Mouse (Mus musculus): ENCODE data around the gene Amotl2. TPM values are rescaled to one million over a fixed set of nuclear protein-coding genes. Genes with fewer than 3 reads are reported as not detected.
A peak's percentile ranks its signal among the peaks of the same experiment; 100 is the strongest.
"Not testable (repeated sequence)": the region's sequence is repeated elsewhere in the genome, so short reads cannot be mapped to it uniquely, and the experiment has no call there.

Gene Amotl2
- polyA plus RNA-seq, 1 experiment from 2014 or later: 40.1 TPM

GRCm38 (mm10) chr9:102756352-102756751 is 39.9 kb downstream of the Amotl2 start:
- 54% methylated on average over 14 of the region's 14 CpGs for WGBS
- Histone ChIP-seq H3K4me1 (replicated peaks; ENCODE audit: control insufficient read depth, insufficient read depth, low read length) (peaks cover 27% of the 10 kb centered on the region), H3K4me3 (ENCODE audit: low read length) (no peak overlapping the region), H3K9me3 (ENCODE audit: control insufficient read depth, low read length) (no peaks in the 10 kb centered on the region), H3K9ac (ENCODE audit: low read length) (no peak overlapping the region), H3K27me3 (ENCODE audit: control insufficient read depth, insufficient read depth, low read depth, low read length) (no peaks in the 10 kb centered on the region), H3K4me2 (ENCODE audit: low read depth, low read length) (no peak overlapping the region), H3K27ac (ENCODE audit: low read length) (no peak overlapping the region), H3K36me3 (ENCODE audit: control insufficient read depth, insufficient read depth, low read length) (no peaks in the 10 kb centered on the region)
- no peak for ATAC-seq (ENCODE audit: low read depth)

GRCm38 (mm10) chr9:102758851-102759250 is 42.4 kb downstream of the Amotl2 start:
- 18% methylated on average over 1 of the region's 1 CpGs for WGBS
- no peak overlapping the region for H3K9ac ChIP-seq (ENCODE audit: low read length)

GRCm38 (mm10) chr9:102759581-102760001 is 43.1 kb downstream of the Amotl2 start:
- 0 out of 2 replicates have a peak, but pooled peaks have one; percentile 37 for ATAC-seq (ENCODE audit: low read depth)
- peaks cover 39% of the 10 kb centered on the region for H3K4me1 ChIP-seq (replicated peaks; ENCODE audit: control insufficient read depth, insufficient read depth, low read length)
- no peak overlapping the region for H3K9ac ChIP-seq (ENCODE audit: low read length)
- H3K4me3 ChIP-seq (ENCODE audit: low read length): no peak overlapping the region
- no peaks in the 10 kb centered on the region for H3K9me3 ChIP-seq (ENCODE audit: control insufficient read depth, low read length)
- H3K4me2 ChIP-seq (ENCODE audit: low read depth, low read length): no peak overlapping the region
- WGBS: 31% methylated on average over 5 of the region's 5 CpGs
- H3K36me3 ChIP-seq (ENCODE audit: control insufficient read depth, insufficient read depth, low read length): no peaks in the 10 kb centered on the region
- H3K27me3 ChIP-seq (ENCODE audit: control insufficient read depth, insufficient read depth, low read depth, low read length): no peaks in the 10 kb centered on the region
- peak overlapping the region; percentile 74 for H3K27ac ChIP-seq (ENCODE audit: low read length)

More at GRCm38 (mm10) chr9:102758851-102759250, 42.4 kb downstream of the Amotl2 start:
- Histone ChIP-seq H3K4me1 (replicated peaks; ENCODE audit: control insufficient read depth, insufficient read depth, low read length) (peaks cover 39% of the 10 kb centered on the region), H3K9me3 (ENCODE audit: control insufficient read depth, low read length) (no peaks in the 10 kb centered on the region), H3K4me2 (ENCODE audit: low read depth, low read length) (no peak overlapping the region), H3K27ac (ENCODE audit: low read length) (peak overlapping the region; percentile 74), H3K4me3 (ENCODE audit: low read length) (no peak overlapping the region), H3K27me3 (ENCODE audit: control insufficient read depth, insufficient read depth, low read depth, low read length) (no peaks in the 10 kb centered on the region), H3K36me3 (ENCODE audit: control insufficient read depth, insufficient read depth, low read length) (no peaks in the 10 kb centered on the region)
- peak; percentile 45 for ATAC-seq (ENCODE audit: low read depth)

DNA sequence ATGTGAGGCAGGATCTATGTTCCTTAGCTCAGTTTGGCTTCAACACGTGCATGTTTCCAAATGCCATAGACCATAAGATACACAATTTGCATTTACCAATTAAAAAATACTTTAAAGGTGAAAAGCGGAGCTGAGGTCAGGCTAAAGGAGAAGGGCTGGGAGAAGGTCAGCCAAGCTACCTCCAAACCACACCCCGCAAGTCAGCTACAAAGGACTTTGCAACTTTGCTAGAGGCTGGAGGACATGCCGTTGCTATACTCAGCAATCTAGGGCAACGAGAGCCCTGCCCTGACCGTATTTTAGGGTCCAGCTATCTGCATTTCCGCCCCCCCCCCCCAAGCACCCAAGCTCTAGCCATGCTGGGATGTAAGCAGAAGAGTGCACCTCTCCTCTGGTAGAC is 45.1 kb downstream of the Amotl2 start:
- no peak for ATAC-seq (ENCODE audit: low read depth)
- Histone ChIP-seq H3K36me3 (ENCODE audit: control insufficient read depth, insufficient read depth, low read length) (no peaks in the 10 kb centered on the region), H3K9ac (ENCODE audit: low read length) (no peak overlapping the region), H3K4me3 (ENCODE audit: low read length) (no peak overlapping the region), H3K9me3 (ENCODE audit: control insufficient read depth, low read length) (no peaks in the 10 kb centered on the region), H3K4me1 (replicated peaks; ENCODE audit: control insufficient read depth, insufficient read depth, low read length) (peaks cover 26% of the 10 kb centered on the region), H3K27me3 (ENCODE audit: control insufficient read depth, insufficient read depth, low read depth, low read length) (no peaks in the 10 kb centered on the region), H3K4me2 (ENCODE audit: low read depth, low read length) (no peak overlapping the region), H3K27ac (ENCODE audit: low read length) (no peak overlapping the region)
- WGBS: 85% methylated on average over 7 of the region's 7 CpGs

GRCm38 (mm10) chr9:102762836-102763235 is 46.4 kb downstream of the Amotl2 start:
- peaks cover 33% of the 10 kb centered on the region for H3K4me1 ChIP-seq (replicated peaks; ENCODE audit: control insufficient read depth, insufficient read depth, low read length)
- 33% methylated on average over 3 of the region's 3 CpGs for WGBS
- no peak overlapping the region for H3K4me3 ChIP-seq (ENCODE audit: low read length)
- H3K9me3 ChIP-seq (ENCODE audit: control insufficient read depth, low read length): no peaks in the 10 kb centered on the region
- H3K9ac ChIP-seq (ENCODE audit: low read length): no peak overlapping the region
- no peak overlapping the region for H3K4me2 ChIP-seq (ENCODE audit: low read depth, low read length)
- H3K36me3 ChIP-seq (ENCODE audit: control insufficient read depth, insufficient read depth, low read length): no peaks in the 10 kb centered on the region
- no peak overlapping the region for H3K27ac ChIP-seq (ENCODE audit: low read length)
- ATAC-seq (ENCODE audit: low read depth): no peak
- no peaks in the 10 kb centered on the region for H3K27me3 ChIP-seq (ENCODE audit: control insufficient read depth, insufficient read depth, low read depth, low read length)

GRCm38 (mm10) chr9:102763520-102763919 is 47.0 kb downstream of the Amotl2 start:
- Histone ChIP-seq H3K27me3 (ENCODE audit: control insufficient read depth, insufficient read depth, low read depth, low read length) (no peaks in the 10 kb centered on the region), H3K9me3 (ENCODE audit: control insufficient read depth, low read length) (no peaks in the 10 kb centered on the region), H3K4me2 (ENCODE audit: low read depth, low read length) (no peak overlapping the region), H3K9ac (ENCODE audit: low read length) (no peak overlapping the region), H3K4me1 (replicated peaks; ENCODE audit: control insufficient read depth, insufficient read depth, low read length) (peaks cover 31% of the 10 kb centered on the region), H3K4me3 (ENCODE audit: low read length) (no peak overlapping the region), H3K36me3 (ENCODE audit: control insufficient read depth, insufficient read depth, low read length) (no peaks in the 10 kb centered on the region), H3K27ac (ENCODE audit: low read length) (no peak overlapping the region)
- 0 out of 2 replicates have a peak, but pooled peaks have one; percentile 27 for ATAC-seq (ENCODE audit: low read depth)
- 50% methylated on average over 8 of the region's 8 CpGs for WGBS

DNA sequence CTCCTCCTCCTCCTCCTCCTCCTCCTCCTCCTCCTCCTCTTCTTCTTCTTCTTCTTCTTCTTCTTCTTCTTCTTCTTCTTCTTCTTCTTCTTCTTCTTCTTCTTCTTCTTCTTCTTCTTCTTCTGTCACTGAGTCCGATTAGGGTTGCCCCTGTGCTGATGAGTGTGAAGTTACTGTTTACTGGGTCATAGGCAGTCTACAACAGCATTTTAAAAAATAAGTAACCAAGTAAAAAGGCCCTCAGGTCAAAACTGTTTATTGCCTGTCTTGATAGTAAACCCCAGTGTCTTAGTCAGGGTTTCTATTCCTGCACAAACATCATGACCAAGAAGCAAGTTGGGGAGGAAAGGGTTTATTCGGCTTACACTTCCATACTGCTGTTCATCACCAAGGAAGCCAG is 48.1 kb downstream of the Amotl2 start:
- H3K27me3 ChIP-seq (ENCODE audit: control insufficient read depth, insufficient read depth, low read depth, low read length); H3K9me3 ChIP-seq (ENCODE audit: control insufficient read depth, low read length); H3K4me2 ChIP-seq (ENCODE audit: low read depth, low read length); H3K9ac ChIP-seq (ENCODE audit: low read length); H3K4me3 ChIP-seq (ENCODE audit: low read length); ATAC-seq (ENCODE audit: low read depth); H3K36me3 ChIP-seq (ENCODE audit: control insufficient read depth, insufficient read depth, low read length); H3K27ac ChIP-seq (ENCODE audit: low read length): not testable (repeated sequence)
- WGBS: 90% methylated on average over 2 of the region's 2 CpGs
- peaks cover 28% of the 10 kb centered on the region for H3K4me1 ChIP-seq (replicated peaks; ENCODE audit: control insufficient read depth, insufficient read depth, low read length)

- ATAC-seq (ENCODE audit: low read depth): peak; percentile 82
- peak overlapping the region; percentile 87 for H3K27ac ChIP-seq (ENCODE audit: low read length)
- H3K9me3 ChIP-seq (ENCODE audit: control insufficient read depth, low read length): no peaks in the 10 kb centered on the region
- 65% methylated on average over 3 of the region's 3 CpGs for WGBS
- no peak overlapping the region for H3K4me2 ChIP-seq (ENCODE audit: low read depth, low read length)
- no peak overlapping the region for H3K4me3 ChIP-seq (ENCODE audit: low read length)
- H3K27me3 ChIP-seq (ENCODE audit: control insufficient read depth, insufficient read depth, low read depth, low read length): no peaks in the 10 kb centered on the region
- H3K36me3 ChIP-seq (ENCODE audit: control insufficient read depth, insufficient read depth, low read length): no peaks in the 10 kb centered on the region
- H3K4me1 ChIP-seq (replicated peaks; ENCODE audit: control insufficient read depth, insufficient read depth, low read length): peaks cover 25% of the 10 kb centered on the region
- peak overlapping the region; percentile 25; the same call in 1 of the 2 replicates for H3K9ac ChIP-seq (ENCODE audit: low read length)
These were observed 50.3 kb downstream of the Amotl2 start for GRCm38 (mm10) chr9:102766741-102767140.

GRCm38 (mm10) chr9:102769257-102769656 is 52.8 kb downstream of the Amotl2 start:
- H3K4me1 ChIP-seq (replicated peaks; ENCODE audit: control insufficient read depth, insufficient read depth, low read length): peaks cover 14% of the 10 kb centered on the region
- H3K36me3 ChIP-seq (ENCODE audit: control insufficient read depth, insufficient read depth, low read length): no peaks in the 10 kb centered on the region
- H3K9me3 ChIP-seq (ENCODE audit: control insufficient read depth, low read length): no peaks in the 10 kb centered on the region
- no peak overlapping the region for H3K27ac ChIP-seq (ENCODE audit: low read length)
- no peak for ATAC-seq (ENCODE audit: low read depth)
- no peaks in the 10 kb centered on the region for H3K27me3 ChIP-seq (ENCODE audit: control insufficient read depth, insufficient read depth, low read depth, low read length)
- WGBS: 47% methylated on average over 3 of the region's 3 CpGs
- H3K4me3 ChIP-seq (ENCODE audit: low read length): no peak overlapping the region
- no peak overlapping the region for H3K9ac ChIP-seq (ENCODE audit: low read length)
- no peak overlapping the region for H3K4me2 ChIP-seq (ENCODE audit: low read depth, low read length)

DNA sequence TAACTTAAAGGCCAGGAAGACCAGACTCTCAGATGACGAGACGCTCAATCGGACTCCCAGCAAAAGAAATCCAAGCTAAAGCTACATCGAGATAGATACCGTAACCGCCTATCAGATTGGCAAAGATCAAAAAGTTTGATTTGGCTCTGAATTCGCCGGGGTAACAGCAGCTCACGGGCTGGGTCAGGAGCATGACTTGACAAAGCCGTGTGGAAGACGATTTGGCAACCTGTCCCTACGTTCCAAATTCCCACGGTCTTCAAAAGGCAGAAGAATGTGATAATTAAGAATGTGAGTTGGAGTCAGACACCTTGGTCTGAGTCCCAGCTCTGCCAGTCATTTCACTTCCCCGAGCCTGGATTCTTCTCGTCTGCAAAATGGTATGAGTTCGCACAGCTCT is 53.7 kb downstream of the Amotl2 start:
- no peak for ATAC-seq (ENCODE audit: low read depth)
- peaks cover 14% of the 10 kb centered on the region for H3K4me1 ChIP-seq (replicated peaks; ENCODE audit: control insufficient read depth, insufficient read depth, low read length)

More for the DNA sequence above, 53.7 kb downstream of the Amotl2 start:
- H3K36me3 ChIP-seq (ENCODE audit: control insufficient read depth, insufficient read depth, low read length): no peaks in the 10 kb centered on the region
- H3K9me3 ChIP-seq (ENCODE audit: control insufficient read depth, low read length): no peaks in the 10 kb centered on the region
- H3K27ac ChIP-seq (ENCODE audit: low read length): no peak overlapping the region
- no peaks in the 10 kb centered on the region for H3K27me3 ChIP-seq (ENCODE audit: control insufficient read depth, insufficient read depth, low read depth, low read length)
- no peak overlapping the region for H3K4me2 ChIP-seq (ENCODE audit: low read depth, low read length)
- H3K9ac ChIP-seq (ENCODE audit: low read length): no peak overlapping the region
- H3K4me3 ChIP-seq (ENCODE audit: low read length): no peak overlapping the region
- WGBS: 68% methylated on average over 16 of the region's 16 CpGs
